Mouse (Mus musculus): ENCODE data around the gene Chd4. TPM values are rescaled to one million over a fixed set of nuclear protein-coding genes. Genes with fewer than 3 reads are reported as not detected.

Gene Chd4
- polyA plus RNA-seq, 1 experiment from 2014 or later: 90.7 TPM

GRCm38 (mm10) chr6:125168086-125168485 lies 72.3 kb downstream of the Chd4 start:
- Histone ChIP-seq H3K9me3 (replicated peaks) (no peaks in the 10 kb centered on the region), H3K36me3 (peaks cover 84% of the 10 kb centered on the region), H3K27ac (replicated peaks) (no peak overlapping the region), H3K4me1 (peaks cover 35% of the 10 kb centered on the region), H3K27me3 (ENCODE audit: low read depth, poor library complexity, severe bottlenecking) (no peaks in the 10 kb centered on the region), H3K4me3 (no peak overlapping the region)
- DNase-seq (ENCODE audit: low spot score): no peak
- WGBS: 92% methylated on average over 14 of the region's 14 CpGs

GRCm38 (mm10) chr6:125170194-125170593 lies 74.4 kb downstream of the Chd4 start:
- H3K4me3 ChIP-seq: no peak overlapping the region
- H3K36me3 ChIP-seq: peaks cover 86% of the 10 kb centered on the region
- no peaks in the 10 kb centered on the region for H3K9me3 ChIP-seq (replicated peaks)
- H3K4me1 ChIP-seq: peaks cover 24% of the 10 kb centered on the region
- 84% methylated on average over 6 of the region's 6 CpGs for WGBS
- no peak overlapping the region for H3K27ac ChIP-seq (replicated peaks)
- no peaks in the 10 kb centered on the region for H3K27me3 ChIP-seq (ENCODE audit: low read depth, poor library complexity, severe bottlenecking)
- no peak for DNase-seq (ENCODE audit: low spot score)

- H3K27ac ChIP-seq (replicated peaks): no peak overlapping the region
- peaks cover 100% of the 10 kb centered on the region for H3K36me3 ChIP-seq
- no peak for DNase-seq (ENCODE audit: low spot score)
- H3K27me3 ChIP-seq (ENCODE audit: low read depth, poor library complexity, severe bottlenecking): no peaks in the 10 kb centered on the region
- 94% methylated on average over 2 of the region's 2 CpGs for WGBS
- H3K9me3 ChIP-seq (replicated peaks): no peaks in the 10 kb centered on the region
- H3K4me1 ChIP-seq: peaks cover 7% of the 10 kb centered on the region
- no peak overlapping the region for H3K4me3 ChIP-seq
These were observed 76.7 kb downstream of the Chd4 start for GRCm38 (mm10) chr6:125172474-125172873.

DNA sequence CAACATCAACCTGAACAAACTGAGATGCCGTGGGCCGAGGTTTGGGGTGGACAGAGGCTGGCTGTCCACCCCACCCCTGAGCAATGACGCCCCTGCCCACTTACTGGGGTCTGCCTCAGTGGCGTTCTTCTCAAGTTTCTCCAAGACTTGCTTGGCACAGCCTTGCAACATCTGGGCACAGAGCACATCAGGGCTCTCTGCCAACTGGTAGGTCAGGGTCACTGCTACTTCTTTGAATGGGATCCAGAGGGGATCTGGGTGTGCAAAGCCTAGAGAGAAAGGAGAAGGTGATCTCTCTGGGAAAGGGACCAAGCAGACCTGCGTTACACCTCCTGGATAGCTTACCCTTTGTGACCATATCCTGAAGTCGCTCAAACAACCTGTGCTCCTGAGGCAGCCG lies 77.5 kb downstream of the Chd4 start:
- Histone ChIP-seq H3K9me3 (replicated peaks) (no peaks in the 10 kb centered on the region), H3K4me1 (no peaks in the 10 kb centered on the region), H3K27me3 (ENCODE audit: low read depth, poor library complexity, severe bottlenecking) (no peaks in the 10 kb centered on the region), H3K27ac (replicated peaks) (no peak overlapping the region), H3K36me3 (peaks cover 100% of the 10 kb centered on the region), H3K4me3 (no peak overlapping the region)
- WGBS: 95% methylated on average over 7 of the region's 7 CpGs
- DNase-seq (ENCODE audit: low spot score): no peak

- H3K4me3 ChIP-seq: no peak overlapping the region
- H3K4me1 ChIP-seq: no peaks in the 10 kb centered on the region
- no peak for DNase-seq (ENCODE audit: low spot score)
- H3K27ac ChIP-seq (replicated peaks): no peak overlapping the region
- H3K27me3 ChIP-seq (ENCODE audit: low read depth, poor library complexity, severe bottlenecking): no peaks in the 10 kb centered on the region
- H3K36me3 ChIP-seq: peaks cover 100% of the 10 kb centered on the region
- WGBS: 89% methylated on average over 5 of the region's 5 CpGs
- no peaks in the 10 kb centered on the region for H3K9me3 ChIP-seq (replicated peaks)
These were observed 79.7 kb downstream of the Chd4 start for GRCm38 (mm10) chr6:125175469-125175868.

- no peak overlapping the region for H3K27ac ChIP-seq (replicated peaks)
- 93% methylated on average over 7 of the region's 7 CpGs for WGBS
- H3K36me3 ChIP-seq: peaks cover 100% of the 10 kb centered on the region
- no peaks in the 10 kb centered on the region for H3K4me1 ChIP-seq
- H3K4me3 ChIP-seq: no peak overlapping the region
- H3K27me3 ChIP-seq (ENCODE audit: low read depth, poor library complexity, severe bottlenecking): no peaks in the 10 kb centered on the region
- DNase-seq (ENCODE audit: low spot score): no peak
- H3K9me3 ChIP-seq (replicated peaks): no peaks in the 10 kb centered on the region
These were observed 83.8 kb downstream of the Chd4 start for GRCm38 (mm10) chr6:125179601-125180000.

Small RNAs within 50 kb of the gene (microRNA-seq; reads per million reads assigned to microRNA genes)
- not detected for gene Mir7045

Other genes with a start within 250 kb of the Chd4 start
- 8.3 and 9.9 TPM in 2 replicates for gene P3h3, start 238.2 kb upstream of the Chd4 start, polyA plus RNA-seq (2016; fragmentation: Nextera tagmentation; extraction: Ambion mirVana)
- 2.8 and 3.6 TPM in 2 replicates for gene Gpr162, start 232.0 kb upstream of the Chd4 start, polyA plus RNA-seq (2016; fragmentation: Nextera tagmentation; extraction: Ambion mirVana)
- 0.05 TPM in 1 of 2 replicates, not detected in the other for gene Cd4, start 207.8 kb upstream of the Chd4 start, polyA plus RNA-seq (2016; fragmentation: Nextera tagmentation; extraction: Ambion mirVana)
- gene Lag3, start 184.3 kb upstream of the Chd4 start, polyA plus RNA-seq (2016; fragmentation: Nextera tagmentation; extraction: Ambion mirVana): 1.0 and 1.5 TPM in 2 replicates
- 261 and 296 TPM in 2 replicates for gene Ptms, start 175.9 kb upstream of the Chd4 start, polyA plus RNA-seq (2016; fragmentation: Nextera tagmentation; extraction: Ambion mirVana)
- gene Mlf2, start 164.6 kb upstream of the Chd4 start, polyA plus RNA-seq (2016; fragmentation: Nextera tagmentation; extraction: Ambion mirVana): 428 and 435 TPM in 2 replicates
- gene Cops7a, start 130.4 kb upstream of the Chd4 start, polyA plus RNA-seq (2016; fragmentation: Nextera tagmentation; extraction: Ambion mirVana): 140 and 142 TPM in 2 replicates
- 0.81 and 2.1 TPM in 2 replicates for gene Pianp, start 99.3 kb upstream of the Chd4 start, polyA plus RNA-seq (2016; fragmentation: Nextera tagmentation; extraction: Ambion mirVana)
- 9.3 and 9.5 TPM in 2 replicates for gene Zfp384, start 86.8 kb upstream of the Chd4 start, polyA plus RNA-seq (2016; fragmentation: Nextera tagmentation; extraction: Ambion mirVana)
- gene Ing4, start 56.2 kb upstream of the Chd4 start, polyA plus RNA-seq (2016; fragmentation: Nextera tagmentation; extraction: Ambion mirVana): 121 and 149 TPM in 2 replicates
- 10.1 and 14.2 TPM in 2 replicates for gene Acrbp, start 46.3 kb upstream of the Chd4 start, polyA plus RNA-seq (2016; fragmentation: Nextera tagmentation; extraction: Ambion mirVana)
- gene Lpar5, start 28.1 kb upstream of the Chd4 start, polyA plus RNA-seq (2016; fragmentation: Nextera tagmentation; extraction: Ambion mirVana): 0.16 and 0.19 TPM in 2 replicates
- 72.6 and 86.4 TPM in 2 replicates for gene Nop2, start 35.9 kb downstream of the Chd4 start, polyA plus RNA-seq (2016; fragmentation: Nextera tagmentation; extraction: Ambion mirVana)
- 12.7 and 15.1 TPM in 2 replicates for gene Iffo1, start 49.3 kb downstream of the Chd4 start, polyA plus RNA-seq (2016; fragmentation: Nextera tagmentation; extraction: Ambion mirVana)
- 2,729 and 3,222 TPM in 2 replicates for gene Gapdh, start 70.5 kb downstream of the Chd4 start, polyA plus RNA-seq (2016; fragmentation: Nextera tagmentation; extraction: Ambion mirVana)
- 236 and 246 TPM in 2 replicates for gene Ncapd2, start 95.7 kb downstream of the Chd4 start, polyA plus RNA-seq (2016; fragmentation: Nextera tagmentation; extraction: Ambion mirVana)
- 211 and 231 TPM in 2 replicates for gene Mrpl51, start 95.8 kb downstream of the Chd4 start, polyA plus RNA-seq (2016; fragmentation: Nextera tagmentation; extraction: Ambion mirVana)
- gene Vamp1, start 119.6 kb downstream of the Chd4 start, polyA plus RNA-seq (2016; fragmentation: Nextera tagmentation; extraction: Ambion mirVana): 4.2 and 5.1 TPM in 2 replicates
- 1.5 and 2.0 TPM in 2 replicates for gene Tapbpl, start 135.9 kb downstream of the Chd4 start, polyA plus RNA-seq (2016; fragmentation: Nextera tagmentation; extraction: Ambion mirVana)
- 2.1 and 2.2 TPM in 2 replicates for gene Cd27, start 141.0 kb downstream of the Chd4 start, polyA plus RNA-seq (2016; fragmentation: Nextera tagmentation; extraction: Ambion mirVana)
- 0.11 TPM in 1 of 2 replicates, not detected in the other for gene Tuba3a, start 190.1 kb downstream of the Chd4 start, polyA plus RNA-seq (2016; fragmentation: Nextera tagmentation; extraction: Ambion mirVana)
- 21.2 and 23.5 TPM in 2 replicates for gene Ltbr, start 217.9 kb downstream of the Chd4 start, polyA plus RNA-seq (2016; fragmentation: Nextera tagmentation; extraction: Ambion mirVana)
- gene Scnn1a, start 224.7 kb downstream of the Chd4 start, polyA plus RNA-seq (2016; fragmentation: Nextera tagmentation; extraction: Ambion mirVana): 0.25 and 0.48 TPM in 2 replicates